Mouse (Mus musculus): ENCODE measurements around the gene 1700109H08Rik. TPM values are rescaled to one million over a fixed set of nuclear protein-coding genes. Genes with fewer than 3 reads are reported as not detected.
"Not testable (repeated sequence)": the region's sequence is repeated elsewhere in the genome, so short reads cannot be mapped to it uniquely, and the experiment has no call there.

The 1700109H08Rik gene
- 1 to 10 TPM; 4.1 to 4.6 TPM for total RNA-seq (2021)
- long read RNA-seq, experiment 1, result 0 reads
- long read RNA-seq, experiment 2, partial matches to known transcripts, result 0 of 1 reads
- long read RNA-seq, experiment 2, other reads (novel, unspliced or antisense), result 1 of 1 reads

GRCm38 (mm10) chr5:3571266-3571665 is at the start of gene 1700109H08Rik:
Gene 1700109H08Rik, plus strand, starts transcription at chr5:3571566.
- DNase-seq (ENCODE audit: low spot score in 2 of 2), result no peak

- DNase-seq (ENCODE audit: low spot score in 2 of 2), result no peak
Observed at GRCm38 (mm10) chr5:3521741-3522140, 49.6 kb upstream of the 1700109H08Rik start.

- no peak for DNase-seq (ENCODE audit: low spot score in 2 of 2)
Observed at GRCm38 (mm10) chr5:3522826-3523225, 48.5 kb upstream of the 1700109H08Rik start.

- DNase-seq (ENCODE audit: low spot score in 2 of 2), result no peak
Observed at GRCm38 (mm10) chr5:3527041-3527691, 44.2 kb upstream of the 1700109H08Rik start.

GRCm38 (mm10) chr5:3529585-3530189 is 41.7 kb upstream of the 1700109H08Rik start:
- no peak for DNase-seq (ENCODE audit: low spot score in 2 of 2)

GRCm38 (mm10) chr5:3532048-3532447 is 39.3 kb upstream of the 1700109H08Rik start:
- not testable (repeated sequence) for DNase-seq (ENCODE audit: low spot score in 2 of 2)

- DNase-seq (ENCODE audit: low spot score in 2 of 2), result no peak
Observed at GRCm38 (mm10) chr5:3536592-3537212, 34.7 kb upstream of the 1700109H08Rik start.

- no peak for DNase-seq (ENCODE audit: low spot score in 2 of 2)
Observed at GRCm38 (mm10) chr5:3538505-3539472, 32.6 kb upstream of the 1700109H08Rik start.

GRCm38 (mm10) chr5:3541871-3542270 is 29.5 kb upstream of the 1700109H08Rik start:
- DNase-seq (ENCODE audit: low spot score in 2 of 2), result no peak

GRCm38 (mm10) chr5:3543629-3544479 is 27.5 kb upstream of the 1700109H08Rik start, which contains the start of gene Fam133b:
Gene Fam133b, plus strand, starts transcription at chr5:3543833.
- DNase-seq (ENCODE audit: low spot score in 2 of 2), result peak; percentile 97 to 99

GRCm38 (mm10) chr5:3544480-3544769 is 26.9 kb upstream of the 1700109H08Rik start:
- no peak for DNase-seq (ENCODE audit: low spot score in 2 of 2)

- DNase-seq (ENCODE audit: low spot score in 2 of 2), result no peak
Observed at GRCm38 (mm10) chr5:3546226-3546625, 25.1 kb upstream of the 1700109H08Rik start.

GRCm38 (mm10) chr5:3551481-3551880 is 19.9 kb upstream of the 1700109H08Rik start:
- DNase-seq (ENCODE audit: low spot score in 2 of 2), result no peak

GRCm38 (mm10) chr5:3554198-3554597 is 17.2 kb upstream of the 1700109H08Rik start:
- DNase-seq (ENCODE audit: low spot score in 2 of 2), result no peak

- no peak for DNase-seq (ENCODE audit: low spot score in 2 of 2)
Observed at GRCm38 (mm10) chr5:3574825-3575224, 3.5 kb downstream of the 1700109H08Rik start.

- DNase-seq (ENCODE audit: low spot score in 2 of 2), result no peak
Observed at GRCm38 (mm10) chr5:3577939-3578338, 6.6 kb downstream of the 1700109H08Rik start.

- no peak for DNase-seq (ENCODE audit: low spot score in 2 of 2)
Observed at GRCm38 (mm10) chr5:3579066-3579465, 7.7 kb downstream of the 1700109H08Rik start.

- DNase-seq (ENCODE audit: low spot score in 2 of 2), result peak; percentile 91 to 96
Observed at GRCm38 (mm10) chr5:3595693-3596398, 24.5 kb downstream of the 1700109H08Rik start, which contains the start of gene Pex1. Gene Pex1, plus strand, starts transcription at chr5:3596066.

GRCm38 (mm10) chr5:3596399-3596766 is 25.0 kb downstream of the 1700109H08Rik start, which contains the start of gene Rbm48:
Gene Rbm48, minus strand, starts transcription at chr5:3596585.
- peak; percentile 79 to 83 for DNase-seq (ENCODE audit: low spot score in 2 of 2)
